Mouse (Mus musculus): ENCODE measurements around the gene Olfr12.

The Olfr12 gene

GRCm38 (mm10) chr1:92617488-92617887 is at the start of gene Olfr12:
Gene Olfr12 (plus strand): TSS chr1:92617788.
- no peak for DNase-seq (ENCODE audit: low spot score)

- DNase-seq (ENCODE audit: low spot score) = no peak
Measured at GRCm38 (mm10) chr1:92571022-92571421, 46.6 kb upstream of the Olfr12 start, which contains the start of gene Olfr1413. Gene Olfr1413 (plus strand): TSS chr1:92571322.

- no peak for DNase-seq (ENCODE audit: low spot score)
Measured at GRCm38 (mm10) chr1:92585479-92585878, 32.1 kb upstream of the Olfr12 start, which contains the start of gene Olfr1412. Gene Olfr1412 (plus strand): TSS chr1:92585779.

DNA sequence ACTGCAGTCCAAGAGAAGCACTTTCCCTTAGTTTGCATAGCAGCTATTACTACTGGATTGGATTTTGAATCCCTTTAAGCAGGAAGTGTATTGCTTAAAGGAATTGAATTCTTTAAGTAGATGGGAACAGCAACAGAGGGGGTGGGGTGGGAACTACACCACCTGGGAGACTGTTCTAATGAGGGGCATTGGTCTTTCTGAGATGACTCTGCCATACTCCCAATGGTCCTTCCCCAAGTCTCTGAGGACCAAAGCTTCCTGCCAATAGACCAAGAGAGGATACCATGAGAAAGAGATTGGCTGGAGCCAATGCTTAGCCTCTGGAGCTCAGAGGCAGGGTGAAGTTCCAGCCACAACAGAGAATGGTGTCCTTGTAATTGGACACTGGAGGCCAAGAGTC is 23.5 kb upstream of the Olfr12 start, which contains the start of gene Olfr1411:
Olfr1411 (plus strand) TSS at position 301 of the 400 bp plus-strand sequence.
- no peak for DNase-seq (ENCODE audit: low spot score)

DNA sequence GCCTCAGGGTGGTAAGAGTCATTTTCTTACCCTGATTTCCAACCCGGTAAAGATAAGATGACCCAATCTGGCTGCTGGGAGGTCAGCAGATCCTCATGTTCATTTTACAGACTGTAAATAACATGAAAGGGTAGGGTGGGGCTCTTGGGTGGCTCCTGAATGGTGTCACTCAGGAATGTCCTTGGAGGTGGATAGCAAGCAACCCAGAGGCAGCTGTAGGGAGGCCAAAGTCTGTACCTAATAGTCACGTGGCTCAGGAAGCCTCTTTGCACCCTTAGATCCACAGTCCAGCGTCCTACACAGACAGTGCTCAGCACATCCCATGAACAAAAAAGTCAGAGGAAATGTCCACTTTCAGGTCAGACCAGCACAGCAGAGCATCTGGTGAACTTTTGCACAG is 21.6 kb upstream of the Olfr12 start:
- DNase-seq (ENCODE audit: low spot score) = no peak

- no peak for DNase-seq (ENCODE audit: low spot score)
Measured at GRCm38 (mm10) chr1:92605482-92605881, 12.1 kb upstream of the Olfr12 start, which contains the start of gene Olfr1410. Gene Olfr1410 (plus strand): TSS chr1:92605782.

GRCm38 (mm10) chr1:92607711-92608110 is 9.9 kb upstream of the Olfr12 start:
- DNase-seq (ENCODE audit: low spot score) = no peak

DNA sequence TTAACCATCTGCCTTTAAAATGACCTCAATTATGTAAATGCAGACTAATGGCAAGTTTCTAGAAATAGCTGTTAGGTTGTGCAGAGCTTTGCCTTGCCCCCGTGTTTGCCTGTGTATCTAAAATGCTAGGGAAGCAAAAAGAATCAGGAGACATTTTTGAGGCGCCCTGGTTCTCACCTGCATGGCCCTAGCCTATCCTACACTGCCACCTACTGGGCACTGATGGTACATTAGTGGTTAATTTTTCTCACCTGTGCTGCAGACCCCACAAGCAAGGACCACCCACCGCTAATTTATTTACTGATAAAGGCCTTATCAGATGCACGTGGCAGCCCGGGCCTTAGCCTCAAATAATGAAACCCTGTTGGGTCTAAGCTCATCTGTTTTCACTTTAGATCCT is 6.6 kb upstream of the Olfr12 start:
- DNase-seq (ENCODE audit: low spot score) = peak; percentile 11

DNA sequence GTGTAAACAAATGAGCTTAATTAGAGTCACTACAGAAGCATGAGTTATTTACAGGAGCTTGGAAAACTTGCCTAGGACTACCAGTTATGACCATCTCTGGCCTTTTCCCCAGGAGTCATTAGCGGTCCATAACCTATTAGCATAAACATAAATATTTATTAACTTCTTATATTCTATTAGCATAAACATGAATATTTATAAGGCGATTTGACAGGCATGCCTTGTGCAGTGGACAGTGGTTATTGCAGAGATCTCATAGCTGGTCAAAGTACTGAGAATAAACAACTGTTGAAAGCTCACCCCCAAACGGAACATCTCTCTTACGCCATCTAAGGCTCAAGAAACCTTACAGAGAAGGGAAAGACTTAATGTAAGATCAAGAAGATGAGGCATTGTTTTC is 4.4 kb upstream of the Olfr12 start:
- DNase-seq (ENCODE audit: low spot score) = no peak

GRCm38 (mm10) chr1:92614516-92614915 is 3.1 kb upstream of the Olfr12 start:
- no peak for DNase-seq (ENCODE audit: low spot score)

DNA sequence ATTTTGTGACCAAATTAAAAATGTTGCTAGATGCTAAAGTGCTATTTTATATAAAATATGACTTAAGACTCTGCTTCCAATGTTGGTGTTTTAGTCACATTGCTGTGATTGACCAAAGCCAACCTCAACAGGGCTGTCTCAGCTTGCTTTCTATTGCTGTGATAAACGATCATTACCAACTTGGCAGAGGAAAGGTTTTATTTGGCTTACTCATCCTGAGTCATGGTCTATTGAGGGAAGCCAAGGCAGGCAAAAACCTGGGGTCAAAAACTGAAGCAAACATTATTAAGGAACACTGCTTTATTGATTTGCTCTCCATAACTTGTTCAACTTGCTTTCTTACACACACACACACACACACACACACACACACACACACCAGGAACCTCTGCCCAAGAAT is 1.5 kb upstream of the Olfr12 start:
- DNase-seq (ENCODE audit: low spot score) = no peak

- DNase-seq (ENCODE audit: low spot score) = peak; percentile 60
Measured at GRCm38 (mm10) chr1:92618360-92618759, 772 bp downstream of the Olfr12 start.

DNA sequence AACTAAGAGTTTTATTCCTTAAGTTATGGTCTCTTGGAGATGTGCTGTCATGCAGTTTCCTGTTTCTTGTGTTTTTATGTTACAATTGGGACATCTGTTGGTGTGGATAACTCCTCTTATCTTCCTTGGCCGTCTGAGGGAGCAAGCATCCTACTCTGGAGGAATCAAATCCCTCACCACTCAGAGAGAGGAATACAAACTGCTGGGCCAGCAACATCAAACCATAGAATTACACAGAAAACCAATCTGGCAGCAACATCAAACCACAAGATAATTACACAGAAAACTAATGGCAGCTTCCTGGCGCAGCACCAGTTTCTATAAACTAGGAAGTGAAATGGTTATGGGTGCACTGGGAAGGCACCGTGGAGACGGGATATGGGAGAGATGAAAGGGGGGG is 10.6 kb downstream of the Olfr12 start:
- no peak for DNase-seq (ENCODE audit: low spot score)

DNA sequence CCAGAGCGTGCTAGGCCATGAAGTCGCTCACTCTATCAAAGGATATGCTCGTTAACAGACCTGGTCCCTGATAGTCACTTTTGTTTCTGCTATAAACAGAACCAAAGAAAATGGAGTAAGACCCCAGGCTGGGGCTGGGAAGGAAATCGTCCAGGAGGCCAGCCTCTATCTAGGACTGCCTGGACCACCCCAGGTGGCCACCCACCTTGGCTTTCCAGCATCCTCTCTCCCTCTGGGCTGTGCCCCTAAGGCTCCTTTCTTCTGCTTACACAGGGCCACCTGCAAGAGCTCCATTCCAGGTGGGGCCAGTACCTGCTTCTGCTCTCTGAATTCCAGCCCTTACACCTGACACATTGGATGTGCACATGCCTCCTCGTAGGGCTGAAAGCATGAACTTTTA is 14.6 kb downstream of the Olfr12 start:
- no peak for DNase-seq (ENCODE audit: low spot score)

- DNase-seq (ENCODE audit: low spot score) = no peak
Measured at GRCm38 (mm10) chr1:92632948-92633347, 15.4 kb downstream of the Olfr12 start.

GRCm38 (mm10) chr1:92633726-92634125 is 16.1 kb downstream of the Olfr12 start:
- DNase-seq (ENCODE audit: low spot score) = no peak

- DNase-seq (ENCODE audit: low spot score) = no peak
Measured at GRCm38 (mm10) chr1:92634569-92634968, 17.0 kb downstream of the Olfr12 start.

DNA sequence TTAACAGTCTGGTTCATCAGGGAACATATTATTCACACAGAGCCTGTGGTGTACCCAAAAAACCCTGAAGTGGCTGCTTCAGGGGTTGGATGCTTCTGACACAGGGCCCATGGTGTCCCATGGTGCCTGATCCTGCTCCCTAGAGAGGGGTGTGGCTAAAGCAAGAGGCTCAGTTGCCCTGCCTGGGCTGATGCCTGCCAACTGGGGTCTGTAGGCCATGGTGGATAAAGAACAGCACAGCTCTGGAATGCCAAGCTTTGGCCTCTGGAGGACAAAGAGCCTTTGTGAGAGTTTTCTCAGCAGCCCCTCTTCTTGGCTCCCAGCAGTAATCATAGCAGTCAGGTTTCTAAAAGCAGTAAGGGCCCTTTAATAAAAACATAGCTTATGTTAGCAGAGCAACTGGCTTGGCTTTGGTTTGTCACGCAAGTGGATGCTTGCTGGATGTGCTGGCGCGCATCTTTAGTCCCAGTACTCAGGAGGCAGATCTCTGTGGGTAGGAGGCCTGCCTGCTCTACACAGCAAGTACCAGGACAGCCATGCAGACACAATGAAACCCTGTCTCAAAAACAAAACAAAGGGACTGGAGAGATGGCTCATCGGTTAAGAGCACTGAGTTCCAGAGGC is 17.5 kb downstream of the Olfr12 start:
- no peak for DNase-seq (ENCODE audit: low spot score)

DNA sequence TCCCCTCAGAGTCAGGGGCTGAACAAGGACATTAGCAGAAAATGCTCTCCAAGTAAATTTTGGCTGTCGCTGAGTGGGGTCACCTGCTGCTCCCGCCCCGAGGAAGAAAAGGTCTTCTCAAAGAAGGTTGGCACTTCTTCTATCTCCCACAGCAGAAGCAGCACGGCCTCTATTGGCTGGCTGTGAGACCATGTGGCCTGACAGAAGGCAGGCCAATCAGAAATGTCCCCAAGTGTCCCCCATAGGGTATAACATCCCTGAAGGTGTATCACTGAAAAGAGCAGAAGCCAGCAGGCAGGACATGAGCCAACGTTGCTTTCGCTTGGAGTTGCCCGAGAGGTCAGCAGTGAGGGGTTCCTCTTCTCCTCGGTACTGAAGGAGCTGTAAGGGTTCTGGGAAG is 18.4 kb downstream of the Olfr12 start:
- no peak for DNase-seq (ENCODE audit: low spot score)

DNA sequence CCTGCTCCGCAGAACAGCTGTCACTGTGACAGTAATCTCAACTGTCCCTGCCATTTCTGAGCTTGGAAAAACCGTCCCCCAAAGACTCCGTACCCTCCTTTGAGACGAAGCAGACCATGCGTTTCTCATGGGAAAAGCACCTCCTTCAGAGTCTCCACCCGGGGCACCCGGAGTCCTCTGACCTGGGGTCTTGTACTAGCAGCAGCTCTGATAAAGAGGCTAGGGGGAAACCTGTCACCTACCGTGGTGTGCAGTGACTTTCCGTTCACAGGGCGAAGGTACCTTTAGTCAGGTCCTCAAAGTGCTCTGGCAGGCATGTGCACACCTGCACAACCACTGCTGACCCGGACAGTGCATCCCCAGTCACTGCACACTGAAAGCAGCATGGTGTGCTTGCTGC is 19.1 kb downstream of the Olfr12 start:
- DNase-seq (ENCODE audit: low spot score) = no peak

GRCm38 (mm10) chr1:92637501-92638172 is 20.0 kb downstream of the Olfr12 start:
- no peak for DNase-seq (ENCODE audit: low spot score)

DNA sequence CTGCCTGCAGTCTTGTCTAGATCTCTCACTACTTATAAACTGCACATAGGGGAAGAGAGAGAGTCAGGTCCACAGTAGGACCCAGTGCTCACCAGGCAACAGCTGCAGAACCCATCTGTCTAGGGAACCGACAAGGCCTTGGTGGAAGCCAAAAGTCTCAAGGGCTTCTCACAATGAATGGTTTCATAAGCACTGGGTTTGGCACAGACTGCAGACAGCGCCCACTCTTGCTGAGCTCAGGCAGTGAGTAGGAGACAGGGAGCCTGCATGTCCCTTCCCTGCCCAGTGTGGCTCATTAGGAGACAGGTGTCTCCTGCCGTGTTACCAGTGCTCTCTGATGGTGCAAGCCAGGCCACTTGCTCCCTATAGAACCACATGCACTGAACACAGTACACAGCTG is 20.6 kb downstream of the Olfr12 start:
- no peak for DNase-seq (ENCODE audit: low spot score)

- DNase-seq (ENCODE audit: low spot score) = no peak
Measured at GRCm38 (mm10) chr1:92638736-92639135, 21.1 kb downstream of the Olfr12 start.

DNA sequence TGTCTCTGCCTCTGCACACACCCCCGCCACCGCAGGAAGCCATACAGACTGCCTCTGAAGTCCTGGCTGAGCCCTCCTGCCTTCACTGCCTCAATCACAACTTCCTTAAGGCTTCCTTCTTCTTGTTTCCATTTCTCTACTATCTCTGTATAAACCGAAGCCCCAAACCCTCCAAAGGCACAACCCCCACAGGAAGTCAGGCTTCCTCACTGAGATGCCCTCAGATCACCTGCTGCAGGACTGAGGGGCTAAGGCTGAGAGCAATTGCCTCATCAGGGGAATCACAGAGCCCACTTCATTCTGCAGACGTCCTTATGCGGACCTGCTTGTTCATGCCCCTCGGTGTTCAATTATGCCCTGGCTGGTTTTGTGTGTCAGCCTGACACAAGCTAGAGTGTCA is 22.8 kb downstream of the Olfr12 start:
- no peak for DNase-seq (ENCODE audit: low spot score)
